Mouse (Mus musculus): ENCODE measurements around the gene Lrp10. TPM values are rescaled to one million over a fixed set of nuclear protein-coding genes. Genes with fewer than 3 reads are reported as not detected.

The Lrp10 gene
- total RNA-seq, 1 experiment from 2014 or later = 46.5 TPM

DNA sequence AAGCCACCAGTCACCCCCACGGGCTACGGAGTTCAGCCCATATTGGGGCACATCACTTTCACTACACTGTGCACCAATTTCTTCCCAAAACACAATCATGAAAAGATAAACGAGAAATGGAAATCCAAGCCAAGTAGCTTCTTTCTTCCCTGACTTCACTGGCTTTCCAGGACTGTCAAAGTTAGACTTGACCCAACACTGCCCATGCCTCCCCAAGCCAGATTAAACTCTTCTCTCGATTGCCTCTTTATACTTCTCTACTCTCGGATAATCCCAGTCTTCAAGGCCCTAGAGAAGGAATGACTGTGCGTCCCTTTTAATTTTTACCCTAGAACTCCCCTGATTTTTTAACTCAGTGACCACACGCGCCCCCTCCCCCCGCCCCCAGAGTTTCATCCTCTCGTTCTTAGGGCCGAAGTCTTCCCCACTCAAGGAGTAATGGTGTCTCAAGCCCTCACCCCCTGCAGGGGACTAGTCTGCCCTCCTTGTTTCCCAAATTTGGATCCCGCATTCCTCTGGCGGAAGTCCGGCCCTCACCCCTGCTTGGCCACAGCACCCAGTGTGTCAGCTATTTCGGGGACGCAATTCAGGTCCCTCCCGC, 52.9 kb downstream of the Lrp10 start:
- ATAC-seq (replicated peaks; ENCODE audit: low read depth, poor library complexity, severe bottlenecking) = peak; percentile 15; the same call in 1 of the 2 replicates

Other genes starting within 250 kb of the Lrp10 start
- gene Dad1, start 210.0 kb upstream of the Lrp10 start, total RNA-seq (2017) = 97.2 and 98.8 TPM in 2 replicates
- gene Abhd4, start 209.9 kb upstream of the Lrp10 start, total RNA-seq (2017) = 27.6 and 31.5 TPM in 2 replicates
- not detected in 2 replicates for gene Olfr49, start 179.2 kb upstream of the Lrp10 start, total RNA-seq (2017)
- 27.5 and 38.7 TPM in 2 replicates for gene Oxa1l, start 103.3 kb upstream of the Lrp10 start, total RNA-seq (2017)
- gene Slc7a7, start 46.4 kb upstream of the Lrp10 start, total RNA-seq (2017) = 4.5 and 6.6 TPM in 2 replicates
- gene Mrpl52, start 37.2 kb upstream of the Lrp10 start, total RNA-seq (2017) = 139 and 219 TPM in 2 replicates
- 12.5 and 18.6 TPM in 2 replicates for gene Mmp14, start 32.5 kb upstream of the Lrp10 start, total RNA-seq (2017)
- gene Rem2, start 12.0 kb downstream of the Lrp10 start, total RNA-seq (2017) = 0.53 and 1.7 TPM in 2 replicates
- gene Prmt5, start 53.4 kb downstream of the Lrp10 start, total RNA-seq (2017) = 79.2 and 82.9 TPM in 2 replicates
- 74.5 and 85.9 TPM in 2 replicates for gene Haus4, start 90.5 kb downstream of the Lrp10 start, total RNA-seq (2017)
- 1.3 and 1.9 TPM in 2 replicates for gene Ajuba, start 113.4 kb downstream of the Lrp10 start, total RNA-seq (2017)
- 5.3 TPM in 2 replicates for gene 4931414P19Rik, start 141.9 kb downstream of the Lrp10 start, total RNA-seq (2017)
- 56.3 and 58.6 TPM in 2 replicates for gene Psmb5, start 153.9 kb downstream of the Lrp10 start, total RNA-seq (2017)
- gene Psmb11, start 157.3 kb downstream of the Lrp10 start, total RNA-seq (2017) = not detected in 2 replicates
- not detected in 2 replicates for gene Gm17606, start 176.8 kb downstream of the Lrp10 start, total RNA-seq (2017)
- 0.46 and 0.58 TPM in 2 replicates for gene Cdh24, start 177.2 kb downstream of the Lrp10 start, total RNA-seq (2017)
- gene 1700123O20Rik, start 222.1 kb downstream of the Lrp10 start, total RNA-seq (2017) = 26.5 and 33.2 TPM in 2 replicates
- 238 and 282 TPM in 2 replicates for gene Acin1, start 222.8 kb downstream of the Lrp10 start, total RNA-seq (2017)
- gene Gm29776, start 234.7 kb downstream of the Lrp10 start, total RNA-seq (2017) = 0.37 TPM in 1 of 2 replicates, not detected in the other
- gene Cebpe, start 248.0 kb downstream of the Lrp10 start, total RNA-seq (2017) = 1.2 and 4.9 TPM in 2 replicates

Measured in common myeloid progenitor, adult 5-6 weeks (primary cell).